Mouse (Mus musculus): ENCODE results near the gene Mitf.

GRCm38 (mm10) chr6:98038513-98038912 lies 231.7 kb downstream of the Mitf start:
- TF ChIP-seq GATA1 (IDR thresholded peaks at IDR 0.05; ENCODE audit: borderline replicate concordance, low read length) (no peak), FLI1 (IDR thresholded peaks at IDR 0.05; ENCODE audit: low read length) (no peak)

Data from megakaryocyte, embryonic 14.5 days (primary cell).